Mouse (Mus musculus) intestine, postnatal 0 days (tissue): Measurements from ENCODE around the gene Bbs9. TPM values are rescaled to one million over a fixed set of nuclear protein-coding genes. Genes with fewer than 3 reads are reported as not detected.

ENCODE experiments used
- ATAC-seq: fragments of 200-750 bp; cut with Nextera tagmentation; 2 replicates; pipeline ENCODE4 v1.8.0; 2017; ENCODE audit warnings: mild to moderate bottlenecking, moderate TSS enrichment, moderate library complexity
- H3K27ac ChIP-seq: fragments of 300-500 bp; sonication (generic); 2 replicates; pipeline ENCODE4 v1.5.1; 2014; ENCODE audit warnings: mild to moderate bottlenecking, low read depth, low read length, moderate library complexity
- H3K27me3 ChIP-seq: fragments of 300-500 bp; sonication (generic); replicated peaks from 2 replicates; pipeline ENCODE4 v1.6.1; 2014; ENCODE audit warnings: low read length, mixed read lengths; ENCODE audit not compliant: control insufficient read depth, insufficient read depth
- H3K36me3 ChIP-seq: fragments of 300-500 bp; sonication (generic); 2 replicates; pipeline ENCODE4 v1.6.1; 2014; ENCODE audit warnings: mild to moderate bottlenecking, moderate library complexity; ENCODE audit not compliant: control insufficient read depth, insufficient read depth
- H3K4me1 ChIP-seq: fragments of 300-500 bp; sonication (generic); replicated peaks from 2 replicates; pipeline ENCODE4 v1.6.1; 2014; ENCODE audit warnings: antibody characterized with exemption, low read length, mixed read lengths; ENCODE audit not compliant: control insufficient read depth, insufficient read depth
- H3K4me2 ChIP-seq: fragments of 300-500 bp; sonication (generic); replicated peaks from 2 replicates; pipeline ENCODE4 v1.6.1; 2014; ENCODE audit warnings: low read depth, mild to moderate bottlenecking, moderate library complexity
- H3K4me3 ChIP-seq: fragments of 300-500 bp; sonication (generic); 2 replicates; pipeline ENCODE4 v1.5.1; 2014; ENCODE audit warnings: low read depth, low read length
- H3K9ac ChIP-seq: fragments of 300-500 bp; sonication (generic); 2 replicates; pipeline ENCODE4 v1.6.1; 2014; ENCODE audit warnings: mild to moderate bottlenecking, low read depth, low read length
- H3K9me3 ChIP-seq: fragments of 300-500 bp; sonication (generic); 2 replicates; pipeline ENCODE4 v1.6.1; 2016; ENCODE audit warnings: mixed run types; ENCODE audit not compliant: control insufficient read depth
- CTCF ChIP-seq: sonication (generic); IDR thresholded peaks from 2 replicates; pipeline ENCODE4 v1.5.1; 2016; ENCODE audit warnings: low read depth, mild to moderate bottlenecking, control low read depth, antibody characterized with exemption, moderate library complexity
- WGBS: fragments of 180-500 bp; shearing (Covaris S2); extraction: QIAGEN DNeasy Blood & Tissue Kit; methylation state at CpG from one replicate; pipeline ENCODE4 v1.1.7; 2014; 5-methylcytosine and 5-hydroxymethylcytosine counted together
- polyA plus RNA-seq: library from polyadenylated mRNA; unstranded; fragments of >200 nt; fragmentation: Nextera tagmentation; extraction: Ambion mirVana; gene quantifications from 2 replicates; pipeline ENCODE4 v1.2.1, GENCODE M21; 2015

Bbs9 gene
- polyA plus RNA-seq, 1 experiment from 2014 or later, result 4.9 TPM

DNA sequence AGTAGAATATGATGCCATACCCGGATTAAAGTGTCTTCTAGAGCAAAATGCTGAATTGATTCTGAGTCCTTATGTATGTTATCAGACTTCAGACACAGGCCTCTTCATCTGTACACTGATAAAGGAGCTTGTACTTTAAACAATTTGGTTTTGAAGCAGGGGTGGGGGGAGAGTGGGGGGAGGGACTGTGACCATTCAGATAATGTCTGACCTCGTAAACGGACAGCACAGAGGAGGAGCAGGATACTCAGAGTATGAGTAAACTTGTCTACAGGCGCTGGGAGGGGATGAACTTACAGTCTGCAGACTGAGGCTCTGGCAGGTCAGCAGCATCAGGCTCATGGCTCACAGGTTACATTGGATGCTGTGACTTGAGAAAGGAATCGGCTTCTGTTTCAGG lies 331.0 kb downstream of the Bbs9 start:
- no peak for ATAC-seq
- Histone ChIP-seq H3K27ac (no peak overlapping the region), H3K36me3 (no peaks in the 10 kb centered on the region), H3K9ac (no peak overlapping the region), H3K4me2 (no peak overlapping the region), H3K4me1 (no peaks in the 10 kb centered on the region), H3K27me3 (no peaks in the 10 kb centered on the region), H3K4me3 (no peak overlapping the region), H3K9me3 (no peaks in the 10 kb centered on the region)
- no peak for TF ChIP-seq CTCF
- WGBS, result 31% methylated on average over 5 of the region's 5 CpGs

DNA sequence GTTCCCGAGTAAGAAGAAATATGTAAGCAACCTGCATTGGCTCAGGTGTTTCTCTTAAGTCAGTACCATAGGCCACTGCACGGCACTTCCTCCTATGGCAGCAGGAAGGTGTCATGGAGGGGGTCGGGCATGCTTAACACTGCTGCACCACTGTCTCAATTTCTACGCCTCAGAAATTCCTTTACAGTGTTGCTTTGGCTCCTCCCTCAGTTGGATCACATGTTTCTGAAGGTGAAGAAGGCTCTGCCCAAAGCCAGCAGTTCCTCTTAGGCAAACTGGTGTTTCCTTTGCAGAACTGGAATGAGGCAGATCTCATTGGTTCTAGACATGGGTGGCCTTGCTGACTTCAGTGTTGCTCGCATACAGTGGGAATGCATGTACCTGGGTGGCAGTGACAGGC lies 332.2 kb downstream of the Bbs9 start:
- no peak overlapping the region for H3K27ac ChIP-seq
- H3K27me3 ChIP-seq, result no peaks in the 10 kb centered on the region
- no peaks in the 10 kb centered on the region for H3K36me3 ChIP-seq
- H3K9ac ChIP-seq, result no peak overlapping the region
- H3K4me2 ChIP-seq, result no peak overlapping the region
- no peak for TF ChIP-seq CTCF
- ATAC-seq, result no peak
- 79% methylated on average over 5 of the region's 5 CpGs for WGBS
- no peaks in the 10 kb centered on the region for H3K9me3 ChIP-seq
- no peak overlapping the region for H3K4me3 ChIP-seq
- no peaks in the 10 kb centered on the region for H3K4me1 ChIP-seq

DNA sequence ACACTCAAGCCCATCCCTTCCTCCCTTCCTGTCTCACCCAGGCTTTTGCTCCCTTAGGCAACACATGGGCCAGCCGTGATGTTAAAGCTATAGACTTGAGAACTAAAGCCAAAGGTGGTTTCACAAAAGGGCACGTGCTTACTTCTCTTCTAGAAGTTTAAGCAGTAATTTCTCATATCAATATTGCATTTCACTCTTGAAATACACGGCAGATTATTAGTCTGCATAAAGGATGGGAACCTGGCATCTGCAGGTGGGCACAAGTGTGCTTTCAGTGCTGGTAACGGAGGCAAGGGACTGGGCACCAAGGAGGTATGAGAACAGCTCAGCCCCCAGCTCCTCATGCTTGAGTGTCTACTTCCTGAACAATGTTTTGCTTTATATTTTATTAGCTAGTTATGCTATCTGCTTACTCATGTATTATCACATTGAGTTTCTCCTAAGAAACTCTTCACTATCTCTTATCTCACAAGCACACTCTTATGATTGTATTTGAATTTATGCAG lies 334.2 kb downstream of the Bbs9 start:
- H3K36me3 ChIP-seq, result no peaks in the 10 kb centered on the region
- H3K4me3 ChIP-seq, result no peak overlapping the region
- H3K4me1 ChIP-seq, result no peaks in the 10 kb centered on the region
- no peak overlapping the region for H3K9ac ChIP-seq
- ATAC-seq, result no peak
- no peak overlapping the region for H3K27ac ChIP-seq
- H3K9me3 ChIP-seq, result no peaks in the 10 kb centered on the region
- TF ChIP-seq CTCF, result no peak
- no peaks in the 10 kb centered on the region for H3K27me3 ChIP-seq
- 84% methylated on average over 4 of the region's 4 CpGs for WGBS
- no peak overlapping the region for H3K4me2 ChIP-seq

DNA sequence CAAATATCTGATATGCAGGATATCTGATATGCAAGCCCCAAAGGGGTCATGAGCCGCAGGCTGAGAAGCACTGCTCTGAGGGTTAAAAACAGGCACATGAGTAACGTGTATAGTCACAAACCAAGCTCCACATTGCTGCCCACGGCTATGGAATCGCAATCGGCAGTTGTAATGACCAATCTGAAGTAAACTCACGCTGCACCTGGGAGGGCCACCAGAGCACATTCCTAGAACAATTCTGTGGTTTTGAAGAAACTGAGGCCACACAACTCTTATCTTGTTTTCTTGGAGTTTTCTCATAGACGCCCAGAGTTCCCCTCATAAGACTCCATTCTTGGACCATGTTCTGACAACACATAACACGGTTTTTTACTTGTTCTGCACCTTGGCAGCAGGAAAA lies 334.9 kb downstream of the Bbs9 start:
- Histone ChIP-seq H3K9me3 (no peaks in the 10 kb centered on the region), H3K9ac (no peak overlapping the region), H3K4me3 (no peak overlapping the region), H3K27me3 (no peaks in the 10 kb centered on the region), H3K4me1 (no peaks in the 10 kb centered on the region), H3K4me2 (no peak overlapping the region), H3K27ac (no peak overlapping the region), H3K36me3 (no peaks in the 10 kb centered on the region)
- no peak for ATAC-seq
- WGBS, result 91% methylated on average over 8 of the region's 8 CpGs
- TF ChIP-seq CTCF, result no peak

DNA sequence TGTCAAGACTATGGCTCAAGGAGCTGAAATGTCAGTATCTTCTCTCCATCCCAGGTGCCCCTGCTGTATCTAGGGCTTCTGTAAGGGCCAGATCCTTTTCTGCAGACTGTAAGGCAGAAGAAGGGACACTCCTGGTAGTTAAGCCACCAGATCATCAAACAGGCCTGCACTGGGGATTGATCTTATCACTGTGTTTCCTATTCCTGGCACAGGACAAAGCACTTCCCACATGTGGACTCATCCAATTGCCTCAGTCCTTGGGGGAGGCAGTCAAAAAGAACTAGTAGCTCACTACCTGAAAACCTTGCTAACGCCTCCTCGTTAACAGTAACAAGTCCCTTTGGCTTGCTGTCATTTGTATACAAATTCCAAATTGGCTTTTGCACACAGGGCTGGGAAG lies 336.4 kb downstream of the Bbs9 start:
- Histone ChIP-seq H3K4me3 (no peak overlapping the region), H3K4me2 (no peak overlapping the region)

DNA sequence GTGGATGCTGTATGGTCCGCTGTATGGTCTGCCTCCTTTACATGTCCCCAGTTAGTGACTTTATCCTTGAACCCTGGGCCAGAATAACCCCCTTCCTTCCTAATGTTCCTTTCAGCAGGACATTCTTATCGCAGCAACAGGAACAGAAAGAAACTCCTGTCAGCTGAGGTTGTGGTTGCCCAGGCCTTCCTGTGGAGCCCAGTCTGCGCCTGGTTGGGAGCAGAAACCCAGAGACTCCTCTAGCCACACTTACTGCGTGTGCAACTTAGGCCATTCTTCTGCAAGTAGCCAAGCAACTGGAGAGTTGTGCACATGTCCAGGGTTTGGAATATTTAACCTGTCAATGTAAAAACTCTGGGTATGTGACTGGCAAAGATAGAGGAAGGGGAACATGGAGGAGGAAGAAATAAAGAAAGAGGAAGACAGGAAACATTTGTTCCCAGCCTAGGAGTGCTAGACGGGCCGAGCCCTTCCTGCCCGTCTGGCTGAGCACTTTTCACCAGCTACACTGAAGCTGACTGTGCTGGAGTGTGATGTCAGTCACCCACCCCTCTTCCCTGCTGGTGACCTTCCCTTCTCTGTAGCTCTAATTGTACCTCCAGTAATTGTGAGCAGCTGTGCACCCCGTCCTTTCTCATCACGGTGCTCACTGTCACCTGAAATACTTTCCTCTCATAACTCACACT lies 339.0 kb downstream of the Bbs9 start:
- H3K9me3 ChIP-seq, result no peaks in the 10 kb centered on the region
- no peaks in the 10 kb centered on the region for H3K36me3 ChIP-seq
- H3K4me1 ChIP-seq, result no peaks in the 10 kb centered on the region
- no peak overlapping the region for H3K4me2 ChIP-seq
- H3K9ac ChIP-seq, result no peak overlapping the region
- WGBS, result 62% methylated on average over 9 of the region's 9 CpGs
- TF ChIP-seq CTCF, result no peak
- ATAC-seq, result no peak
- no peak overlapping the region for H3K27ac ChIP-seq
- H3K27me3 ChIP-seq, result no peaks in the 10 kb centered on the region
- H3K4me3 ChIP-seq, result no peak overlapping the region

More for the DNA sequence above, 336.4 kb downstream of the Bbs9 start:
- 90% methylated on average over 2 of the region's 2 CpGs for WGBS
- TF ChIP-seq CTCF, result no peak
- H3K27me3 ChIP-seq, result no peaks in the 10 kb centered on the region
- H3K4me1 ChIP-seq, result no peaks in the 10 kb centered on the region
- no peak overlapping the region for H3K27ac ChIP-seq
- no peaks in the 10 kb centered on the region for H3K36me3 ChIP-seq
- ATAC-seq, result no peak
- H3K9me3 ChIP-seq, result no peaks in the 10 kb centered on the region
- no peak overlapping the region for H3K9ac ChIP-seq
